Mouse (Mus musculus) thymus, adult 2 months (tissue): Measurements from ENCODE around the gene Nav3. TPM values are rescaled to one million over a fixed set of nuclear protein-coding genes. Genes with fewer than 3 reads are reported as not detected.

ENCODE experiments used
- DNase-seq: peaks from one replicate; pipeline ENCODE4 v3.0.0; 2021
- H3K27ac ChIP-seq: fragments of 200-500 bp; 2 replicates; pipeline ENCODE4 v1.5.1; 2012; ENCODE audit warnings: low read length, control low read depth; ENCODE audit not compliant: control insufficient read depth, insufficient read depth
- H3K27me3 ChIP-seq: fragments of 200-500 bp; 2 replicates; pipeline ENCODE4 v1.6.1; 2012; ENCODE audit warnings: mild to moderate bottlenecking, low read length, moderate library complexity, mixed read lengths; ENCODE audit not compliant: control insufficient read depth, insufficient read depth
- H3K36me3 ChIP-seq: fragments of 200-500 bp; 2 replicates; pipeline ENCODE4 v1.6.1; 2012; ENCODE audit warnings: mild to moderate bottlenecking, low read length, moderate library complexity; ENCODE audit not compliant: control insufficient read depth, insufficient read depth
- H3K4me1 ChIP-seq: fragments of 200-500 bp; replicated peaks from 2 replicates; pipeline ENCODE4 v1.6.1; 2012; ENCODE audit warnings: low read length; ENCODE audit not compliant: control insufficient read depth, insufficient read depth
- H3K4me3 ChIP-seq: fragments of 200-500 bp; 2 replicates; pipeline ENCODE4 v1.5.1; 2012; ENCODE audit warnings: mild to moderate bottlenecking, low read length, control low read depth, moderate library complexity; ENCODE audit not compliant: control insufficient read depth, insufficient read depth
- CTCF ChIP-seq: fragments of 200-500 bp; IDR thresholded peaks from 2 replicates; pipeline ENCODE4 v1.5.1; 2012; ENCODE audit warnings: mild to moderate bottlenecking, control low read depth, low read length, moderate library complexity, borderline replicate concordance; ENCODE audit not compliant: control insufficient read depth, poor library complexity, insufficient read depth; ENCODE audit errors: extremely low read depth
- POLR2A ChIP-seq: fragments of 200-500 bp; IDR thresholded peaks from 2 replicates; pipeline ENCODE4 v1.6.1; 2012; ENCODE audit warnings: mild to moderate bottlenecking, low read length, control low read depth, moderate library complexity; ENCODE audit not compliant: control insufficient read depth, poor library complexity, insufficient read depth; ENCODE audit errors: extremely low read depth
- WGBS: fragments of 180-500 bp; shearing (Covaris S2); methylation state at CpG from one replicate; pipeline ENCODE4 v1.1.7; 2018; 5-methylcytosine and 5-hydroxymethylcytosine counted together
- polyA plus RNA-seq: library from polyadenylated mRNA; depleted of rRNA; stranded (reverse); fragments of >200 nt; gene quantifications from 2 replicates; pipeline ENCODE4 v1.2.3, GENCODE M21; 2012

The Nav3 gene
- polyA plus RNA-seq, 1 experiment = 0.46 TPM

- DNase-seq = no peak
- TF ChIP-seq POLR2A = no peak
- TF ChIP-seq CTCF = no peak
- Histone ChIP-seq H3K4me1 (no peaks in the 10 kb centered on the region), H3K4me3 (no peak overlapping the region), H3K36me3 (no peaks in the 10 kb centered on the region), H3K27me3 (no peaks in the 10 kb centered on the region), H3K27ac (no peak overlapping the region)
- 24% methylated on average over 3 of the region's 3 CpGs for WGBS
These were observed 482.5 kb downstream of the Nav3 start for GRCm38 (mm10) chr10:109973483-109973882.

- Histone ChIP-seq H3K27me3 (no peaks in the 10 kb centered on the region), H3K36me3 (no peaks in the 10 kb centered on the region), H3K4me3 (no peak overlapping the region), H3K4me1 (no peaks in the 10 kb centered on the region), H3K27ac (no peak overlapping the region)
- DNase-seq = no peak
- 81% methylated on average over 3 of the region's 3 CpGs for WGBS
- TF ChIP-seq POLR2A (no peak), CTCF (no peak)
These were observed 505.7 kb downstream of the Nav3 start for GRCm38 (mm10) chr10:109950296-109950695.

GRCm38 (mm10) chr10:109929319-109929622, 526.7 kb downstream of the Nav3 start:
- DNase-seq = no peak
- TF ChIP-seq POLR2A (no peak), CTCF (no peak)
- H3K27ac ChIP-seq = no peak overlapping the region
- H3K36me3 ChIP-seq = no peaks in the 10 kb centered on the region
- no peak overlapping the region for H3K4me3 ChIP-seq
- H3K4me1 ChIP-seq = no peaks in the 10 kb centered on the region
- H3K27me3 ChIP-seq = no peaks in the 10 kb centered on the region
- WGBS = 94% methylated on average over 5 of the region's 5 CpGs

- TF ChIP-seq POLR2A (no peak), CTCF (no peak)
- DNase-seq = no peak
- no peaks in the 10 kb centered on the region for H3K4me1 ChIP-seq
- WGBS = 89% methylated on average over 8 of the region's 8 CpGs
- H3K4me3 ChIP-seq = no peak overlapping the region
- no peaks in the 10 kb centered on the region for H3K36me3 ChIP-seq
- no peak overlapping the region for H3K27ac ChIP-seq
- H3K27me3 ChIP-seq = no peaks in the 10 kb centered on the region
These were observed 527.3 kb downstream of the Nav3 start for GRCm38 (mm10) chr10:109928547-109929318.

GRCm38 (mm10) chr10:109926149-109926548, 529.9 kb downstream of the Nav3 start:
- TF ChIP-seq POLR2A (no peak), CTCF (no peak)
- Histone ChIP-seq H3K27me3 (no peaks in the 10 kb centered on the region), H3K4me3 (no peak overlapping the region), H3K4me1 (no peaks in the 10 kb centered on the region), H3K27ac (no peak overlapping the region), H3K36me3 (no peaks in the 10 kb centered on the region)
- no peak for DNase-seq
- 66% methylated on average over 3 of the region's 3 CpGs for WGBS

- WGBS = 51% methylated on average over 2 of the region's 2 CpGs
- Histone ChIP-seq H3K4me3 (no peak overlapping the region), H3K27ac (no peak overlapping the region), H3K36me3 (no peaks in the 10 kb centered on the region), H3K27me3 (no peaks in the 10 kb centered on the region), H3K4me1 (no peaks in the 10 kb centered on the region)
- no peak for DNase-seq
- no peak for TF ChIP-seq CTCF
- no peak for TF ChIP-seq POLR2A
These were observed 531.9 kb downstream of the Nav3 start for GRCm38 (mm10) chr10:109924136-109924535.

- TF ChIP-seq POLR2A (no peak), CTCF (no peak)
- H3K36me3 ChIP-seq = no peaks in the 10 kb centered on the region
- 90% methylated on average over 11 of the region's 11 CpGs for WGBS
These were observed 534.6 kb downstream of the Nav3 start for GRCm38 (mm10) chr10:109921368-109921767.

More at GRCm38 (mm10) chr10:109921368-109921767, 534.6 kb downstream of the Nav3 start:
- no peaks in the 10 kb centered on the region for H3K27me3 ChIP-seq
- H3K27ac ChIP-seq = no peak overlapping the region
- H3K4me3 ChIP-seq = no peak overlapping the region
- no peaks in the 10 kb centered on the region for H3K4me1 ChIP-seq
- DNase-seq = no peak
